Mouse (Mus musculus) testis, adult 2 months (tissue): ENCODE measurements around the gene Dnajc9.

Experiments used
- CTCF ChIP-seq: fragments of 200-500 bp; IDR thresholded peaks from 2 replicates; pipeline ENCODE4 v1.5.1; 2012; ENCODE audit warnings: low read depth, mild to moderate bottlenecking, inconsistent platforms, low read length, moderate library complexity; ENCODE audit not compliant: control insufficient read depth, insufficient read depth, insufficient replicate concordance
- POLR2A ChIP-seq: fragments of 200-500 bp; IDR thresholded peaks from 2 replicates; pipeline ENCODE4 v1.6.1; 2012; ENCODE audit warnings: low read depth, mild to moderate bottlenecking, inconsistent platforms, low read length, moderate library complexity; ENCODE audit not compliant: control insufficient read depth

DNA sequence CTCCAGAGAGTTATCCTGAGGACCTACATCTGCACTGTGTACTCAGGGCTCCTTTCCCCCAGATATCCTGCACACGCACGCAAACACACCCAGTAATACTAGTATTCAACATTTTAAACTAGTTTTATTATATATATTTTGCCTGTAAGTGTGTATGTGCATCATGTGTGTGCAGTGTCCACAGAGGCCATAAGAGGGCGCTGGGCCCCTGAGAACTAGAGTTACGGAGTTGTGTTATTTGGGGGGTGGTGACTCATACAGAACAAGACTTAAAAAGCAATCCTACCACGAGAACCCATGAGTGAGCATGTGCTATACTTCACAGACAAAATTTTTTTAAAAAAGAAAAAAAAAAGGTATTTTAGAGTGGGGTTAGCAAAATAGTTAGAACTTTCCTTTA, 49.3 kb downstream of the Dnajc9 start:
- 0 out of 2 replicates have a peak, but pooled peaks have one; percentile 4 for TF ChIP-seq CTCF
- no peak for TF ChIP-seq POLR2A
